Mouse (Mus musculus) megakaryocyte, adult 5-6 weeks (primary cell): Measurements from ENCODE around the gene Tomm40l. TPM values are rescaled to one million over a fixed set of nuclear protein-coding genes. Genes with fewer than 3 reads are reported as not detected.

Experiments used
- ATAC-seq: 2 replicates; pipeline ENCODE4 v1.8.0; 2016; ENCODE audit warnings: mild to moderate bottlenecking, inconsistent platforms; ENCODE audit not compliant: poor library complexity, severe bottlenecking
- total RNA-seq, 2 experiments: library from RNA; stranded (forward) in 1 of 2; stranded (reverse) in 1 of 2; fragments of 153-499, 151-499 nt in 1 of 2; fragments of 221-1000, 200-1000 nt in 1 of 2; gene quantifications; 2 replicates each; pipeline versions ENCODE4 v1.2.3 to v1.2.4; 2015 to 2017

Gene Tomm40l
- total RNA-seq, 2 experiments from 2014 or later = 8.2 to 14.4 TPM

DNA sequence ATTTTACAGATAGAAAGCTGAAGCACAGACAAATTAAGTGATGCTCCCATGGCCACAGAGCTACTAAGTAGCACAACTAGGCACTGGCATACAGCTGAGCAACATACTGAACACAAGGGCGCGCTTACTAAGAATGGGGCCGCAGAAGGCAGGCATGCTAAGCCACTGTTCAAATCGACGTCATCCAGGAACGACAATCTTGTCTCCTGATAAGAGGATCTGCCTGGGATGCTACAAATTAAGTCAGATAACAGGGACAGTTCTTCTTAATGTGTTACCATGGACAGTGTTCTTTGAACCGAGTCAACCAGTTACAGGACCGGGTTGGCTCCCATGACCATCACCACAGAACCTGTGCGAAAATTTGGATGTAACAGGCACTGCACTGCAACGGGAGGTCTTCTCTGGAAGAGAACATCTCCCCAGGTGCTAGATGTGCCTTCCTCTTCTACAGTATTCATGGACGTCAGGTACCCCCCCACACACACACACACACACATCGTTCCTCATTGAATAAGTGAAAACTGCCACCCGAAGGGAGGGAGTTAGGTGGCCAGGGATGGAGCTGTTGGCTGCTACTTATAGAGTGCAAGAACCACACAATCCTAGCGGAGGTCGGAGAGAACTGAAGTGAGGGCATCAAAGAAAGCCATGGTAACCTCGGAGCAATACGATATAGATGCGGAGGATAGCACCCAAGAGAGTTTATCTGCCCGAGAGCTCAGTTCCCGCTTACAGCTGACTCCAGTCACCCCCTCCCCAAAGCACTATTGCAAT lies 27.1 kb downstream of the Tomm40l start:
- 0 out of 2 replicates have a peak, but pooled peaks have one; percentile 19 for ATAC-seq

- ATAC-seq = no peak
These were observed 28.1 kb downstream of the Tomm40l start for GRCm38 (mm10) chr1:171193911-171194830.

- no peak for ATAC-seq
These were observed 29.0 kb downstream of the Tomm40l start for GRCm38 (mm10) chr1:171193093-171193840.

DNA sequence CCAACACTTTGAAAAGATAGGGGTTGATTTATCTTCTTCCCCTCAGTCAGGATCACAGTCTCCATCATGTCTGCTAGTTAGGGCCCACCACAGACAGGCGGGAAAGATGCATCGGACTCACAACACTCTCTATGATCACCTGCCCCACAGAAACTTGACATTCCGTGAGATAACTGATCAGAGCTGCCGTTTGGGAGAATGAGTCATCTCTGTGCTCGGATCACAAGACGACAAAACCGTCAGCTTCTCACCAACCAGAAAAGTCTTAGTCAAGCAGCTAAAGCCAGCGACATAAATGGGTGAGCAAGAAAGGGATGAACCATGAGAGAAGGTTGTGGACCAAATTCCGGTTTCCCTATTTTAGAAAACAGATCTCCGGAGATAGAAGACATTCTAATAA lies 30.0 kb downstream of the Tomm40l start:
- ATAC-seq = no peak

DNA sequence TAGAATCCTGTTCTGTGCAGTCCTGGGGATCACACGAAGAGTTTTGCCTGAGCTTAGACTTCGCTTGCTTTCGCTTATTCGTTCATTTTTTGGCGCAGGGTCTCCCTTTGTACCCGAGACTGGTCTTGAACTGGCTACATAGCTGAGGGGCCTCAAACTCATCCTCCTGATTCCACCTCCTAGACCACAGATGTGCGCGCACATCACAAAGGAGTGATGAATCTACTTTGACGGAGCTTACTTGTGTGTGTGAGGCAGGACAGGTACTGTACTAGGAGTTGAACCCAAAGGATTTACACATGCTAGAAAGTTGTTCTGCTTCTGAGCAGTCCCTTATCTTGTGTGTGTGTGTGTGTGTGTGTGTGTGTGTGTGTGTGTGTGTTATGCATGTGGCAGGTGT lies 31.5 kb downstream of the Tomm40l start:
- ATAC-seq = no peak

- ATAC-seq = no peak
These were observed 32.7 kb downstream of the Tomm40l start for GRCm38 (mm10) chr1:171189476-171190114.

DNA sequence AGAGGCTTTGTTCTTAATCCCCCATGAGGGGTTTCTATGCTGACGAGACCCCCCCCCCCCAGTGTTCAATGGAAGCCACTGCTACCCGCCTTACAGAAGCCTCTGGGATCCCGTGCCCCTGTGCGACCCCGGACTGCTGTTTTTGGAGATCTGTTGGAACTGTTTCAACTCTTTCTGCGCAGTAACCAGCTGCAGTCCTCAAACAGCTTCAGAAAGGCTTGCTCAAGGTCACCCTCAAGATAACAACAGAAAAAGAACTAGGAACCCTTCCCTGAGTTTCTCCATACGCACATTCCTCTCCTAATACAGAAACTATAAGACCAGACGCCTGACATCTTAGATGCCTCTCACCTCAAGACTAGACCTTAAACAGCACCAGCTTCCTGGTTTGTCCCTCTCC lies 33.3 kb downstream of the Tomm40l start:
- ATAC-seq = no peak

DNA sequence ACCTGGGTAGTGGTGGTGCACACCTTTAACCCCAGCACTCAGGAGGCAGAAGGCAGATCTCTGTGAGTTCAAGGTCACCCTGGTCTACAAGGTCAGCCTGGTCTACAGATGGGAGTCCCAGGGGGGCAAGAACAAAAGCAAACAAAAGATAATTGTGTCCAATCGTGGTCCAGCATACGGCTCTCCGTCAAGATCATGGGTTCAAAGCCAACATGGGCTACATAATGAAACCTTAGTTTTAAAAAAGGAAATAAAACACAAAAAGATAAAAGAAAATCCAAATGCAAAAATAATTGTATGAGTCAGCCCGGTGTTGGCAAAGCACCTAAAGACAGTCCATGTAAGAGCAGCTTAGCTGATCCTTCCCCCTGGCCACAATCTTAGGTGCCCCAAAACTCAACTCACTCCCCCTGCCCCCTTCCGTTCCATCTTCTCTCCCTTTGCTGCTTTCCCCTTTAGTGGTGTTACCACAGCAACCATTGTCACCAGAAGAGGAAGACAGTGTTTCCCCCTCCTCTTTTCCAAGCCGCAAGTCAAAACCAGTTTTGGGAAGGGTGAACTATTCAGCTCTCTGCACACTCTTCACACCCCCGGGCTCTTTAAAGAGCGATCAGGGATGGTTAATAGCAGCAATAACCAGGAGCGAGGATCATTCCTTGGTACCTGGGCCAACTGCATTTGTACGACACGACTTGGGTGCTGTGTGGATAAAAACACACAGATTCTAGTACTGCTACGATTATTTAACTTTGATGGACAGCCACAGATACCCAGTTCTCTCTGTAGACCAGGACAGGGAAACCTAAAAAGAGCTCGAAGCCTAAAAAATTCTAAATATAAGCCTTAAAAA lies 34.2 kb downstream of the Tomm40l start:
- 0 out of 2 replicates have a peak, but pooled peaks have one; percentile 9 for ATAC-seq

- no peak for ATAC-seq
These were observed 36.7 kb downstream of the Tomm40l start for GRCm38 (mm10) chr1:171185655-171186054.

GRCm38 (mm10) chr1:171184314-171184713 lies 38.0 kb downstream of the Tomm40l start:
- ATAC-seq = peak; percentile 94

DNA sequence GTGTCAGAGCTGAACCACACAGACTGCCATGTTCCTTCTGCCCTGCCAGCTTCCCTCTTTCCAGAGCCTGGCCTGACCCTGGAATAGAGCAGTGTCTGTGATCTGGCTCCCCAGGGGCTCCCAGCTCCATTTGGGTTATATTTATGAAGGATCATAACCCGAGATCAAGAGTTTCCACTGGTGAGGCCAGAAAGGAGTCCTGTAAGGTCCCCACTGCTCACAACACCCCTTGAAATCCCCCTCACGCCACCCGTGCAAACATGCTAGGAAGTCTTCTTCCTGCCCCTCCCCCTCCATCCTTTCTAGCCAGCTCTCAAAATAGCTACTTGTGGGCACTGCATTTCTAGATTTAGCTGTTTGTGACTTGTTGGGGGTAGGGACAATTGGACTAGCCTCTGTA lies 38.7 kb downstream of the Tomm40l start:
- ATAC-seq = no peak

GRCm38 (mm10) chr1:171183025-171183424 lies 39.3 kb downstream of the Tomm40l start:
- no peak for ATAC-seq

- ATAC-seq = no peak
These were observed 42.7 kb downstream of the Tomm40l start for GRCm38 (mm10) chr1:171179487-171180171.

GRCm38 (mm10) chr1:171172779-171173178 lies 49.5 kb downstream of the Tomm40l start:
- ATAC-seq = no peak

GRCm38 (mm10) chr1:171171138-171171537 lies 51.2 kb downstream of the Tomm40l start:
- no peak for ATAC-seq

DNA sequence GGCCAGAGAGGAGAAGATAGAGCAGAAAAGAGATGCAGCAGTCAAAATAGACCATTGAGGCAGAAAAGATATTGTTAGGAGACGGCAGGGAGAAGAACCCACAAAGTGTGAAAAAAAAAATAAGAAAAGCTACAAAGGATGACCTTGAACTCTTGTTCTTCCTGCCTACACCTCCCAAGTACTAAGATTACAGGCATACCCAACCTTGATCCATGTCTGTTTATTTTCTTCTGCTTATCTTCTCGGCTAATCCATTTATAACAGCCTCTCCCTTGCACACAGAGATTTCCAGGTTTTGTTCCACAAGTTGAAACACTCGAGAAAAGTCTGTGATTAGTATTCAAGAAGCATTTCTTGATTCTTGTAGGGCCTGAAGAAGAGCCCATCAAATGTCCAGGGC lies 52.4 kb downstream of the Tomm40l start:
- ATAC-seq = no peak

- no peak for ATAC-seq
These were observed 53.4 kb downstream of the Tomm40l start for GRCm38 (mm10) chr1:171168906-171169305.
